Mouse (Mus musculus) layer of hippocampus, adult 9-10 months (tissue): ENCODE measurements around the gene Slc5a7.
A peak's percentile ranks its signal among the peaks of the same experiment; 100 is the strongest.

Source experiments
- DNase-seq: peaks from one replicate; pipeline ENCODE4 v3.0.0; 2022; ENCODE audit warnings: low spot score

Gene Slc5a7

GRCm38 (mm10) chr17:54298934-54299333, at the start of gene Slc5a7:
Slc5a7 (minus strand) TSS chr17:54299034.
- no peak for DNase-seq

- no peak for DNase-seq
Measured at GRCm38 (mm10) chr17:54347672-54348071, 48.8 kb upstream of the Slc5a7 start.

- DNase-seq: peak; percentile 3
Measured at GRCm38 (mm10) chr17:54343395-54343794, 44.6 kb upstream of the Slc5a7 start.

GRCm38 (mm10) chr17:54298232-54298924, 456 bp downstream of the Slc5a7 start:
- no peak for DNase-seq

- DNase-seq: no peak
Measured at GRCm38 (mm10) chr17:54250783-54251182, 48.1 kb downstream of the Slc5a7 start.

- DNase-seq: no peak
Measured at GRCm38 (mm10) chr17:54243650-54244300, 55.1 kb downstream of the Slc5a7 start.

- no peak for DNase-seq
Measured at GRCm38 (mm10) chr17:54239435-54239834, 59.4 kb downstream of the Slc5a7 start.
